Mouse (Mus musculus) layer of hippocampus, adult 18-20 months (tissue): ENCODE results near the gene Olfr45. TPM values are rescaled to one million over a fixed set of nuclear protein-coding genes. Genes with fewer than 3 reads are reported as not detected.
"Not testable (repeated sequence)": the region's sequence is repeated elsewhere in the genome, so short reads cannot be mapped to it uniquely, and the experiment has no call there.

Experiments
- DNase-seq, 2 experiments: peaks; one replicate each; pipeline ENCODE4 v3.0.0; 2022; ENCODE audit warnings: low spot score in 2 of 2
- long read RNA-seq: library from polyadenylated mRNA; stranded (forward); transcript quantifications from one replicate; pipeline ENCODE4 v2.0.0, GENCODE M21; 2021
- total RNA-seq, 2 experiments: library from RNA; stranded (reverse); gene quantifications; 2 replicates each; pipeline ENCODE4 v1.2.3; 2021

Olfr45 gene
- total RNA-seq = under 1 TPM in 1 of 2 experiments, not detected in 1; 0.10 TPM
- long read RNA-seq = 0 reads

DNA sequence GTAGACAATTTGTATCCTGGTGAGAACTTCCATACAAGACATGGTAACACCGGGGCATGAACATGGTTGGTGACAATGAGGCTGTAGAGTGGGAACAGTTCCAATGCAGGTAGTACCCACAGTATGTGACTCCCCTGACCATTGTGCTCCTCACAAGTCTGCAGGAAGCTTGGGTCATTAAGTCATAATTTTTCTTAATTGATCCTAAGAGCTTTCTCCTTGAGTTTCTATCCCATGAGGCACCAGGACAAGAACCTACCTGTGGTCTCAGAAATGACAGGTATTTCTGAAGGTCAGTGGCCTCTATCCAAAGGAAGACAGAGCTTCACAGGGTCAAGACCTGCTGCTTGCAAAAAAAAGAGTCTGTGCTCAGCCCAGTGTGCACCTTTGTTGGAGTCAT is at the start of gene Olfr45:
Gene Olfr45, plus strand, starts transcription at position 301 of the 400 bp plus-strand sequence.
- no peak for DNase-seq

DNA sequence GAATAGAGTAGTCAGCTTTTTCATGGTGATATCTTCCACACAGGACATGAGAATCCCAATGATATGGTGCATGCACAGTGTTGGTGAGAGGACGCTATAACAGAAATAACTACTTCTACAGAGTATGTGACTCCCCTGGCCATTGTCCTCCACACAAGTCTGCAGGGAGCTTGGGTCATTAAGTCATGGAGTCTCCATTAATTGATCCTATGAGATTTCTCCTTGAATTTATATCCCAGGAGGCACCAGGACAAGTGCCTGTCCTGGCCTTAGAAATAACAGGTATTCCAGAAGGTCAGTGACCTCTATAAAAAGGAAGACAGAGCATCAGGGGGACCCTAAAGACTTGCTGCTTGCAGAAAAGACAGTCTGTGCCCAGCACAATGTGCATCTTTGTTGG is 35.6 kb upstream of the Olfr45 start, which contains the start of gene Olfr53:
Gene Olfr53, plus strand, starts transcription at position 301 of the 400 bp plus-strand sequence.
- DNase-seq = no peak

- DNase-seq = no peak
Measured at GRCm38 (mm10) chr7:140659630-140660029, 22.1 kb upstream of the Olfr45 start, which contains the start of gene Olfr539. Gene Olfr539 (plus strand): TSS chr7:140659930.

- DNase-seq = not testable (repeated sequence)
Measured at GRCm38 (mm10) chr7:140670693-140671092, 11.1 kb upstream of the Olfr45 start.

DNA sequence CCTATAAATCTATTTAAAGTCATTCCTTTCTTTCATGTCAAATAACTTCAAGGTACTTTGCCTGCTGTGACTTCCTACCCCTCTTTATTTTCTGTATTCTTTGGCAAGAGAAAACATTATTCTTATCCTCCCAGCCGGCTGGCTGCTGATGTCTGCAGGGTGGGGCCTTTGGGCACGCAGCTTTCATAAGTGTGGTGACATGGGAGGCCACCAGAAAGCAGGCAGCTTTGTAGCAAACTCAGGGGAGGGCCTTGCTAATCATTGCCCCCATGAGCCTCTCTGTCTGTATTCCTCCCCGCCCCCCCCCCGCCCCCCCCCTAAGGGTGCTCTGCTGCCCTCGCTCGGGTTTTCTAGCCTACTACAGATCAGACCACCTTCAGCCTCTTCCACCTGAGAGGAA is 5.9 kb upstream of the Olfr45 start:
- no peak for DNase-seq

DNA sequence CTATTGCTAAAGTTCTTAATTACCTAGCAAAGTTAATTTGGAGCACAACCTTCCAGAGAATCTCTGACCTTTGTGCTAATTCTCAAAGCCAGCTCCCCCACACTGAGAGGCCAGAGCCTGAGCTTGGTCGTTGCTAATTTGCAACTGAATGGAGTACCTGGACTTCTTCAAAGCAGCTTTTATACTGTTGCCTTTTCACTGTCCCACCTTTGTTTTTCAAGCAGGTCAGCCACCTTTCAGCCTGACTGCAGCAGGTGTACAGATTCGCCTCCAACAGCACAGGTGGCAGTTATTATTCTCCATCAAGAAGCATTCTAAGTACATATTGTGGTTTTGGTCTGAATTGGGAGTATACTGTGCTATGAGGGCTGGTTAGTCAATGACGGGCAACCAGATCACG is 2.2 kb upstream of the Olfr45 start:
- not testable (repeated sequence) for DNase-seq

- DNase-seq = no peak
Measured at GRCm38 (mm10) chr7:140696967-140697366, 15.2 kb downstream of the Olfr45 start, which contains the start of gene Olfr541. Gene Olfr541 (plus strand): TSS chr7:140697267.

GRCm38 (mm10) chr7:140706348-140706747 is 24.6 kb downstream of the Olfr45 start:
- DNase-seq = no peak

- no peak for DNase-seq
Measured at GRCm38 (mm10) chr7:140707536-140708284, 26.0 kb downstream of the Olfr45 start.

- no peak for DNase-seq
Measured at GRCm38 (mm10) chr7:140717155-140718055, 35.7 kb downstream of the Olfr45 start.

- no peak for DNase-seq
Measured at GRCm38 (mm10) chr7:140721095-140721494, 39.3 kb downstream of the Olfr45 start.

DNA sequence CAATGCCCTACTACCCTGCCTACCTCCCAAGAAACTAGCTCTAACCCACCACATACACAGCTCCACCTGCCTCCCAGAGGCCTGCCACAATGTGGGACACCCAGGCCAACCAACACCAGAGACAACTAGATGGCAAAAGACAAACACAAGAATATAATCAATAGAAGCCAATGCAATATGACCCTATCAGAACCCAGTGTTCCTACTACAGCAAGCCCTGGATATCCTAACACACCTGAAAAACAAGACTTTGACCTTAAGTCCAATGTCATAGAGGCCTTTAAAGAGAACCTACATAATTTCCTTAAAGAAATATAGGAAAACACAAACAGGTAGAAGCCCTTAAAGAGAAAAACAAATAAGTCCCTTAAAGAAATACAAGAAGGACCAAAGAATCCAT is 43.8 kb downstream of the Olfr45 start:
- no peak for DNase-seq

DNA sequence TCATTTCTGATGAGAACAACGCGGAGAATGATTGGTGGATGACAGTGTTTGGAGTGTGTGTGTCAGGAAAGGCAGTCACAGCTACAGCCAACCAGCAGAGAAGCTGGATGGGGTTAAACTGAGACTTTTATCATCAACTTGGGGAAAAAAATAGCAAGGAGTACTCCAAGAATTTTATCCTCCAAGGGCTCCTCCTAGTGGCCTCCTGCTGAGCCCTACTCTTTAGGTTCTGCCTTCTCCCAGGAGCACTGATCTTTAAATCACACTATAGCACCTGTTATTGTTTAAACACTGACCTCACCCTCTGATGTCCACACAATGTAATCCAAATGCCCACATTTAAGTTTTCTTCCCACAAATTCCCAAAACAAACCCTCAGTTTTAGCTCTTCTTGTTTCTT is 51.4 kb downstream of the Olfr45 start:
- no peak for DNase-seq

Other genes with a start within 250 kb of the Olfr45 start
- gene Olfr533, start 218.6 kb upstream of the Olfr45 start, total RNA-seq = not detected
- gene Olfr535, start 197.7 kb upstream of the Olfr45 start, total RNA-seq = under 1 TPM; 0.22 to 0.33 TPM
- gene Olfr536, start 174.6 kb upstream of the Olfr45 start, total RNA-seq = not detected
- under 1 TPM in 1 of 2 experiments, not detected in 1; 0.25 TPM for gene Olfr538, start 114.1 kb upstream of the Olfr45 start, total RNA-seq
- under 1 TPM; 0.25 to 0.37 TPM for gene Olfr46, start 80.7 kb upstream of the Olfr45 start, total RNA-seq
- not detected for gene Olfr61, start 53.0 kb upstream of the Olfr45 start, total RNA-seq
- under 1 TPM in 1 of 2 experiments, not detected in 1; 0.25 TPM for gene Olfr53, start 35.5 kb upstream of the Olfr45 start, total RNA-seq
- under 1 TPM; 0.13 to 0.15 TPM for gene Olfr539, start 22.0 kb upstream of the Olfr45 start, total RNA-seq
- gene Olfr541, start 15.3 kb downstream of the Olfr45 start, total RNA-seq = not detected
- gene Cyp2e1, start 81.8 kb downstream of the Olfr45 start, total RNA-seq = not detected
- gene Syce1, start 105.9 kb downstream of the Olfr45 start, total RNA-seq = not detected
- 10 to 100 TPM; 12.8 to 14.9 TPM for gene Zfp941, start 140.2 kb downstream of the Olfr45 start, total RNA-seq
- 1 to 10 TPM in 1 of 2 experiments, under 1 TPM in 1; 0.99 to 2.3 TPM for gene Urah, start 153.1 kb downstream of the Olfr45 start, total RNA-seq
- gene Scgb1c1, start 163.6 kb downstream of the Olfr45 start, total RNA-seq = not detected
- not detected for gene Odf3, start 165.9 kb downstream of the Olfr45 start, total RNA-seq
- 1 to 10 TPM in 1 of 2 experiments, under 1 TPM in 1; 0.37 to 1.2 TPM for gene Gm45785, start 174.4 kb downstream of the Olfr45 start, total RNA-seq
- 10 to 100 TPM; 68.9 to 73.1 TPM for gene Ric8a, start 175.0 kb downstream of the Olfr45 start, total RNA-seq
- gene Bet1l, start 175.6 kb downstream of the Olfr45 start, total RNA-seq = 10 to 100 TPM; 24.7 to 26.2 TPM
- gene Psmd13, start 200.0 kb downstream of the Olfr45 start, total RNA-seq = 100 to 1,000 TPM; 104 to 112 TPM
- gene Sirt3, start 200.4 kb downstream of the Olfr45 start, total RNA-seq = 10 to 100 TPM; 75.3 to 75.8 TPM
- 1 to 10 TPM; 1.2 to 3.7 TPM for gene Cox8b, start 218.5 kb downstream of the Olfr45 start, total RNA-seq
- gene Nlrp6, start 239.0 kb downstream of the Olfr45 start, total RNA-seq = under 1 TPM; 0.48 to 0.50 TPM